Mouse (Mus musculus) megakaryocyte, embryonic 14.5 days (primary cell): ENCODE results near the gene Csf2ra.

Experiments
- FLI1 ChIP-seq: IDR thresholded peaks from 2 replicates; pipeline ENCODE4 v1.6.1; 2012; ENCODE audit warnings: low read length, inconsistent platforms, mixed read lengths
- GATA1 ChIP-seq: IDR thresholded peaks from 3 replicates; pipeline ENCODE4 v1.6.1; 2012; ENCODE audit warnings: mixed read lengths, low read length, inconsistent platforms, borderline replicate concordance

GRCm38 (mm10) chr19:61223706-61224328 lies 4.4 kb downstream of the Csf2ra start:
- no peak for TF ChIP-seq GATA1
- TF ChIP-seq FLI1, result no peak
